Mouse (Mus musculus): ENCODE results near the gene Them7. TPM values are rescaled to one million over a fixed set of nuclear protein-coding genes. Genes with fewer than 3 reads are reported as not detected.

Them7 gene
- polyA plus RNA-seq, 1 experiment from 2014 or later, result 0.06 TPM

DNA sequence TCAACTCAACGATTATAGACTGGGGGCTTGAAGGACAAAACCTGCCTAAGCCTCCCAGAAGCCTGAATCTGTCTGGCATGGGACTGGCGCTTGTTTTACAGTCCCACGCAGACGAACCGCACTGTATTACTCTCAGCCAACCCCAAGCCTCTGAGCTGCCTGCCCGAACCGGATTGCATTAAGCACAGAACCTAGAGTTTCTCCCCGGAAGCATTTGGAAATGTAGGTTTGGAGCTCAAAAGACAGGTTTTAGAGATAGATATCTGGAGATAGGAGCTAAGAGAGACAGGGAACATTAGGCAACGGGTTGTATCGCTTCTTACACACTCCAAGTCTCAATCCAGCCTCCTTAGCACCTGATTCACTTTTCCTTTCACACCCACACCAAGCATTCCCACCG, 149.5 kb downstream of the Them7 start:
- Histone ChIP-seq H3K9me3 (ENCODE audit: control insufficient read depth, low read length) (no peaks in the 10 kb centered on the region), H3K36me3 (ENCODE audit: control insufficient read depth, insufficient read depth, low read length) (no peaks in the 10 kb centered on the region), H3K27ac (replicated peaks) (no peak overlapping the region), H3K9ac (ENCODE audit: low read length) (no peak overlapping the region), H3K4me2 (replicated peaks; ENCODE audit: low read depth) (no peak overlapping the region), H3K27me3 (ENCODE audit: control insufficient read depth, insufficient read depth, low read length) (no peaks in the 10 kb centered on the region), H3K4me1 (replicated peaks; ENCODE audit: control insufficient read depth, insufficient read depth) (no peaks in the 10 kb centered on the region), H3K4me3 (ENCODE audit: low read depth, low read length) (no peak overlapping the region)
- no peak for DNase-seq (ENCODE audit: low spot score)
- ATAC-seq (ENCODE audit: low FRiP score, low TSS enrichment), result no peak
- WGBS, result 86% methylated on average over 11 of the region's 11 CpGs
- TF ChIP-seq EP300 (optimal IDR thresholded peaks at IDR 0.05) (no peak), CTCF (IDR thresholded peaks at IDR 0.05; ENCODE audit: low read depth) (no peak)

DNA sequence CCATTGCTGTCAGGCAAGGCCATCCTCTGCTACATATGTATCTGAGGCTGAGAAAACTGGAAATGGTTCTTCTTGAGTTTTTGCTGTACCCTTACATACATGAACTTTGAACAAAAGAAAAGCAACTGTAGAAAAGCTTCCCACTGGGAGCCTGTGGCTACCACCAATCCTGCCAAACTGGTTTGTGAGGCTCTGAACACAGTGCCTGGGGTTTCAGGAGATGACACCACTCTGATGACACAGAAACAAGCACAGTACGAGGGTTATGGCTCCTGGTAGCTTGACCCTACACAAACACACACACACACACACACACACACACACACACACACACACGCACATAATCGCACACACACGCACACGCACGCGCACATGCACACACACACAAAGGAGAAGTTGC, 151.1 kb downstream of the Them7 start:
- no peak for TF ChIP-seq EP300 (optimal IDR thresholded peaks at IDR 0.05)
- TF ChIP-seq CTCF (IDR thresholded peaks at IDR 0.05; ENCODE audit: low read depth), result no peak
- 67% methylated on average over 7 of the region's 7 CpGs for WGBS
- no peak for ATAC-seq (ENCODE audit: low FRiP score, low TSS enrichment)

DNA sequence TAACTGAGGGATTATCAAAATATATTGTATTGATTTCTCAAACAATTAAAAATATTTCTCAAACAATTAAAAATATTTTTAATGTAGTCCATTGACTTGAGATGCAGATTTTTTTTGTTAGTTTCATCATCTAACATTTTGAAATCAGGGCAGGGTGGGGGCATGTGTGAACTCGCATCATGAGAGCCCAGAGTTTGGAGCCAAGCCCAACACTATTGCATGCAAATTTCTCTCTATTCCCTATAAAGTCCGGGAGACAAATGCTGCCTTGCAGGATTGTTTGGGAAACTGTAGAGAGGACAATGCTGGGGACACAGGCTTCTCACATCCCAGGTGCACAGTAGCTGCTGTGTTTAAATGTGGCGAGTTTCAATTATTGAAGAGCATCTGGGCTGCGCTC, 151.6 kb downstream of the Them7 start:
- WGBS, result 53% methylated on average over 4 of the region's 4 CpGs

More for the DNA sequence above, 151.1 kb downstream of the Them7 start:
- H3K27me3 ChIP-seq (ENCODE audit: control insufficient read depth, insufficient read depth, low read length), result no peaks in the 10 kb centered on the region
- no peaks in the 10 kb centered on the region for H3K4me1 ChIP-seq (replicated peaks; ENCODE audit: control insufficient read depth, insufficient read depth)
- H3K4me2 ChIP-seq (replicated peaks; ENCODE audit: low read depth), result no peak overlapping the region
- no peak overlapping the region for H3K9ac ChIP-seq (ENCODE audit: low read length)
- no peak for DNase-seq (ENCODE audit: low spot score)
- no peaks in the 10 kb centered on the region for H3K36me3 ChIP-seq (ENCODE audit: control insufficient read depth, insufficient read depth, low read length)
- H3K27ac ChIP-seq (replicated peaks), result no peak overlapping the region
- H3K9me3 ChIP-seq (ENCODE audit: control insufficient read depth, low read length), result no peaks in the 10 kb centered on the region
- H3K4me3 ChIP-seq (ENCODE audit: low read depth, low read length), result no peak overlapping the region

GRCm38 (mm10) chr2:105379682-105380081, 155.6 kb downstream of the Them7 start:
- Histone ChIP-seq H3K36me3 (ENCODE audit: control insufficient read depth, insufficient read depth, low read length) (no peaks in the 10 kb centered on the region), H3K4me3 (ENCODE audit: low read depth, low read length) (no peak overlapping the region), H3K4me1 (replicated peaks; ENCODE audit: control insufficient read depth, insufficient read depth) (no peaks in the 10 kb centered on the region), H3K9ac (ENCODE audit: low read length) (no peak overlapping the region), H3K9me3 (ENCODE audit: control insufficient read depth, low read length) (no peaks in the 10 kb centered on the region), H3K27me3 (ENCODE audit: control insufficient read depth, insufficient read depth, low read length) (no peaks in the 10 kb centered on the region), H3K4me2 (replicated peaks; ENCODE audit: low read depth) (no peak overlapping the region), H3K27ac (replicated peaks) (no peak overlapping the region)
- ATAC-seq (ENCODE audit: low FRiP score, low TSS enrichment) (no peak), DNase-seq (ENCODE audit: low spot score) (no peak)
- TF ChIP-seq EP300 (optimal IDR thresholded peaks at IDR 0.05), result no peak
- no peak for TF ChIP-seq CTCF (IDR thresholded peaks at IDR 0.05; ENCODE audit: low read depth)
- 52% methylated on average over 1 of the region's 1 CpGs for WGBS

More for the DNA sequence above, 151.6 kb downstream of the Them7 start:
- H3K4me1 ChIP-seq (replicated peaks; ENCODE audit: control insufficient read depth, insufficient read depth), result no peaks in the 10 kb centered on the region
- ATAC-seq (ENCODE audit: low FRiP score, low TSS enrichment), result no peak
- no peaks in the 10 kb centered on the region for H3K27me3 ChIP-seq (ENCODE audit: control insufficient read depth, insufficient read depth, low read length)
- no peak for DNase-seq (ENCODE audit: low spot score)
- no peak overlapping the region for H3K9ac ChIP-seq (ENCODE audit: low read length)
- no peaks in the 10 kb centered on the region for H3K9me3 ChIP-seq (ENCODE audit: control insufficient read depth, low read length)
- TF ChIP-seq CTCF (IDR thresholded peaks at IDR 0.05; ENCODE audit: low read depth), result no peak
- no peak for TF ChIP-seq EP300 (optimal IDR thresholded peaks at IDR 0.05)
- H3K4me2 ChIP-seq (replicated peaks; ENCODE audit: low read depth), result no peak overlapping the region
- H3K4me3 ChIP-seq (ENCODE audit: low read depth, low read length), result no peak overlapping the region
- no peak overlapping the region for H3K27ac ChIP-seq (replicated peaks)
- H3K36me3 ChIP-seq (ENCODE audit: control insufficient read depth, insufficient read depth, low read length), result no peaks in the 10 kb centered on the region

DNA sequence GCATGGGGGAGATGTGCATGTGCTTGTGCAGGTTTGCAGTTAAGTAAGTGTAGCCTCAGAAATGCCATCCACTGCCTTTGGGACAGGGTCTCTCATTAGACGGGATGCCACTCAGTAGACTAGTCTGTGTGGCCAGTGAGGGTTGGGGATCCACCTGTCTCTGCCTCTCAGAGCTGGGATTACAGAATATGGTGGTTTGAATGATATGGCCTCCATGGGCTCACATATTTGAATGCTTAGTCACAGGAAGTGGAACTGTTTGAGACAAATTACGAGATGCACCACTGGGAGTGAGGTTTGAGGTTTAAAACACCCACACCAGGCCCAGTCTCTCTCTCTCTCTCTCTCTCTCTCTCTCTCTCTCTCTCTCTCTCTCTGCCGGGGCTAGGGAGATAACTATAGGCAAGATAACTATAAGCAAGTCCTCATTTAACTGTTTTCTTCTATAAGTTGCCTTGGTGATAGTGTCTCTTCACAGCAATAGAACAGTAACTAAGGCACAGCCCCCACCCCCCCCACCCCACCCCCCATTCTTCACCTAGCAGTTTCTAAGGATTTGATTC, 156.7 kb downstream of the Them7 start:
- no peak overlapping the region for H3K4me3 ChIP-seq (ENCODE audit: low read depth, low read length)
- DNase-seq (ENCODE audit: low spot score), result no peak
- 92% methylated on average over 3 of the region's 3 CpGs for WGBS
- H3K27me3 ChIP-seq (ENCODE audit: control insufficient read depth, insufficient read depth, low read length), result no peaks in the 10 kb centered on the region
- no peak overlapping the region for H3K4me2 ChIP-seq (replicated peaks; ENCODE audit: low read depth)
- no peak overlapping the region for H3K9ac ChIP-seq (ENCODE audit: low read length)
- H3K4me1 ChIP-seq (replicated peaks; ENCODE audit: control insufficient read depth, insufficient read depth), result no peaks in the 10 kb centered on the region
- no peak overlapping the region for H3K27ac ChIP-seq (replicated peaks)
- H3K36me3 ChIP-seq (ENCODE audit: control insufficient read depth, insufficient read depth, low read length), result no peaks in the 10 kb centered on the region
- TF ChIP-seq CTCF (IDR thresholded peaks at IDR 0.05; ENCODE audit: low read depth) (no peak), EP300 (optimal IDR thresholded peaks at IDR 0.05) (no peak)
- no peaks in the 10 kb centered on the region for H3K9me3 ChIP-seq (ENCODE audit: control insufficient read depth, low read length)
- ATAC-seq (ENCODE audit: low FRiP score, low TSS enrichment), result no peak

DNA sequence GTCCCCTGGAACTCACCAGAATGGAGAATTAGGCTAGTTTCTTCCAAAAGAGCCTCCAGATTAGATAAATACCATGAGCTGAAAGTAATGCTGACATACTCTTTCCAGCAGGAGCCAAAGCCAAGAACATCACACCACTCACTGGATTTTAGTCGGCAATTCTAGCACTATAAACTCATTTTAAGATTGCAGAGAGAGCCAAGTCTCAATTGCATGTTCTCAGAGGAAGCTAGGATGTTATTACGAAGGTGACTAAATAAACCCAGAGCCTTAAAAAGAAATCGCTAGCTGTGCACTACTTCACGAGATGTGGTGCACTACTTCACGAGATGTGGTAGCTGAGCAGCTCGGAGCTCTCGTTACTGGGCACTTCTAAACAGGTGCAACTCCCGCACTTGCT, 158.9 kb downstream of the Them7 start:
- ATAC-seq (ENCODE audit: low FRiP score, low TSS enrichment) (no peak), DNase-seq (ENCODE audit: low spot score) (no peak)
- no peak for TF ChIP-seq CTCF (IDR thresholded peaks at IDR 0.05; ENCODE audit: low read depth)
- TF ChIP-seq EP300 (optimal IDR thresholded peaks at IDR 0.05), result no peak
- no peaks in the 10 kb centered on the region for H3K27me3 ChIP-seq (ENCODE audit: control insufficient read depth, insufficient read depth, low read length)
- WGBS, result 74% methylated on average over 8 of the region's 8 CpGs
- H3K4me1 ChIP-seq (replicated peaks; ENCODE audit: control insufficient read depth, insufficient read depth), result no peaks in the 10 kb centered on the region
- no peak overlapping the region for H3K4me3 ChIP-seq (ENCODE audit: low read depth, low read length)
- H3K9me3 ChIP-seq (ENCODE audit: control insufficient read depth, low read length), result no peaks in the 10 kb centered on the region
- no peaks in the 10 kb centered on the region for H3K36me3 ChIP-seq (ENCODE audit: control insufficient read depth, insufficient read depth, low read length)
- no peak overlapping the region for H3K27ac ChIP-seq (replicated peaks)
- no peak overlapping the region for H3K9ac ChIP-seq (ENCODE audit: low read length)
- no peak overlapping the region for H3K4me2 ChIP-seq (replicated peaks; ENCODE audit: low read depth)

Measured in stomach, postnatal 0 days (tissue).